Mouse (Mus musculus) liver, postnatal 0 days (tissue): ENCODE data around the gene Zfp513.

Source experiments
- CTCF ChIP-seq: sonication (generic); IDR thresholded peaks from 2 replicates; pipeline ENCODE4 v1.5.1; 2016; ENCODE audit warnings: antibody characterized with exemption, low read depth
- EP300 ChIP-seq: IDR thresholded peaks from 2 replicates; pipeline ENCODE4 v1.6.1; 2016; ENCODE audit warnings: antibody characterized with exemption, low read depth, mild to moderate bottlenecking

GRCm38 (mm10) chr5:31241522-31242034 lies 39.5 kb upstream of the Zfp513 start:
- TF ChIP-seq CTCF (no peak), EP300 (no peak)
